Mouse (Mus musculus): Measurements from ENCODE around the gene Man1b1. TPM values are rescaled to one million over a fixed set of nuclear protein-coding genes. Genes with fewer than 3 reads are reported as not detected.

Gene Man1b1
- total and polyA plus RNA-seq, 2 experiments from 2014 or later: 19.5 to 41.2 TPM

DNA sequence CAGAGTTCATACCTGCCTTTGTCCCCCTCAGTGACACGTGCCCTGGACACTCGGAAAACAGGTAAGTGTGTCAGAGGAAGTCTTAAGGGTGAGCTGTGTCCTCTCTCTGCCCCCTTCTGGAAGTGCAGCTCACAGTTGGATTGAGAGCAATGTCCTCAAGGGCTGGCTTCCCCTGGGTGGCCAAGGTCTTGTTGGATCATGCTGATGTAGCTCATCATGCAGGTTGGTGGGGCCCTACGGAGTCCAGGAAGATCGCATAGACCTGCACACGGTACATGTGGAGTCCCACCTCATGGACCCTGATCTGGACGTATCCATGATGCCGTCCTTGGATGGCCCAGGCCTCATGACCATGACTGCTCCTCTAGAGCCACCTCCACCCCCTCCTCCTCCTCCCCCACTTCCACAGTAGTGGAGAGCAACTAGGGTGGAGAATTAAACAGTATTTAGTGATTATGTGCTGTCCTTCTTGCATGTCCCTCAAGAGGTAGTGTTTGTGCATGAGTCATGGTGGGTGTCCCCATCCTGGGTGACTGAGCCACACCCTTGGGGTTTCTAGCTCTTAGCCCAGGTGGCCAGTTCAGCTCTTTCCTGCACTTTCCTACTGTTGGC is 43.3 kb upstream of the Man1b1 start:
- no peak overlapping the region for H3K9ac ChIP-seq (replicated peaks; ENCODE audit: low read depth, low read length)
- H3K9me3 ChIP-seq (replicated peaks; ENCODE audit: control insufficient read depth, low read length): no peaks in the 10 kb centered on the region
- ATAC-seq (ENCODE audit: insufficient read depth, low read depth): no peak
- H3K4me1 ChIP-seq (ENCODE audit: control insufficient read depth, insufficient read depth): peaks cover 18% of the 10 kb centered on the region
- 81% methylated on average over 7 of the region's 7 CpGs for WGBS
- TF ChIP-seq EP300 (IDR thresholded peaks at IDR 0.05; ENCODE audit: low read depth): no peak
- no peak for TF ChIP-seq CTCF (IDR thresholded peaks at IDR 0.05; ENCODE audit: low read depth)
- H3K36me3 ChIP-seq (replicated peaks; ENCODE audit: control insufficient read depth, insufficient read depth, low read length): peaks cover 23% of the 10 kb centered on the region
- peaks cover 53% of the 10 kb centered on the region for H3K27me3 ChIP-seq (ENCODE audit: control insufficient read depth, insufficient read depth, low read length)
- H3K4me3 ChIP-seq (ENCODE audit: low read depth, low read length): no peak overlapping the region
- DNase-seq (ENCODE audit: low spot score): no peak
- H3K4me2 ChIP-seq (ENCODE audit: low read depth, low read length): no peak overlapping the region
- no peak overlapping the region for H3K27ac ChIP-seq (ENCODE audit: low read depth)

DNA sequence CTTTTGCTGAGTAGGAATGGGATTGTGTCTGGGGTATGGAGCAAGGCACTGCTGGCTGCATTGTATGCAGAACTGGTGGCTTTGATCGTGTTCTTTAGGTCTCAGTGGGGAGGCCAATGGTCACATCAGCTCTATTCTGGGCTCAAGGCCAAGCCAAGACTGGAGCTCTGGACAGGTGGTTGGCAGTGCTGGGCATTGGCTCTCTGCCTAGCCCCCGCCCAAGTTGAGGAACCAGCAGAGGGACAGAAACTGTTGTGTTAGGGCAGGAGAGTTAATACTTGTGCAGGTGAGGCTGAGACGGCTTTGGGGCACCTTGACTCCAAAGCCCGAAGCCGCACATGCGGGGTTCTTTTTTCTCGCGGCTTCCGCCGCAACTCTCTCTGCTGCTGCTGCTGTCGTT is 42.5 kb upstream of the Man1b1 start, which contains the start of gene Lrrc26:
Lrrc26 (plus strand) TSS at position 265 of the 400 bp plus-strand sequence.
- Histone ChIP-seq H3K9me3 (replicated peaks; ENCODE audit: control insufficient read depth, low read length) (no peaks in the 10 kb centered on the region), H3K27ac (ENCODE audit: low read depth) (no peak within 1 kb of the TSS), H3K4me2 (ENCODE audit: low read depth, low read length) (peak within 1 kb of the TSS; percentile 52), H3K9ac (replicated peaks; ENCODE audit: low read depth, low read length) (no peak within 1 kb of the TSS), H3K36me3 (replicated peaks; ENCODE audit: control insufficient read depth, insufficient read depth, low read length) (peaks cover 15% of the 10 kb centered on the region), H3K4me1 (ENCODE audit: control insufficient read depth, insufficient read depth) (peaks cover 18% of the 10 kb centered on the region), H3K27me3 (ENCODE audit: control insufficient read depth, insufficient read depth, low read length) (peaks cover 61% of the 10 kb centered on the region), H3K4me3 (ENCODE audit: low read depth, low read length) (peak within 1 kb of the TSS; percentile 29)
- 8% methylated on average over 11 of the region's 11 CpGs for WGBS
- no peak for ATAC-seq (ENCODE audit: insufficient read depth, low read depth)
- no peak for DNase-seq (ENCODE audit: low spot score)
- TF ChIP-seq EP300 (IDR thresholded peaks at IDR 0.05; ENCODE audit: low read depth): no peak
- no peak for TF ChIP-seq CTCF (IDR thresholded peaks at IDR 0.05; ENCODE audit: low read depth)

DNA sequence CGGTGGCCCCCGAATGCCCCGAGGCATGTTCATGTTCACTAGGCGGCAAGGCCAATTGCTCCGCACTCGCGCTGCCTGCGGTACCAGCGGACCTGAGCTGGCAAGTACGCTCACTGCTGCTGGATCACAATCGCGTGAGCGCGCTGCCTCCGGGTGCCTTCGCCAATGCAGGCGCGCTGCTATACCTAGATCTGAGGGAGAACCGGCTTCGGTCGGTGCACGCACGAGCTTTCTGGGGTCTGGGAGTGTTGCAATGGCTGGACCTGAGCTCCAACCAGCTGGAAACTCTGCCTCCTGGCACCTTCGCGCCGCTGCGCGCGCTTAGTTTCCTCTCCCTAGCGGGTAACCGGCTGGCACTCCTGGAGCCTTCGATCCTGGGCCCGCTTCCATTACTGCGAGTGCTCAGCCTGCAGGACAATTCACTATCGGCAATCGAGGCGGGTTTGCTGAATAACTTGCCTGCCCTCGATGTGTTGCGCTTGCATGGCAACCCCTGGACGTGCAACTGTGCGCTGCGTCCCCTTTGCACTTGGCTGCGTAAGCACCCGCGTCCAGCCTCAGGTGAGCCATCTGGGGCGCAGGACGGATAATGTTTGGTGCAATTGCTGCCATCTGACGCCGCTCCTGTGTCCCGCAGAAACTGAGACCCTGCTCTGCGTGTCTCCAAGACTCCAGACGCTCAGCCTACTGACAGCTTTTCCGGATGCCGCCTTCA is 41.9 kb upstream of the Man1b1 start:
- H3K27ac ChIP-seq (ENCODE audit: low read depth): no peak overlapping the region
- peak overlapping the region; percentile 52 for H3K4me2 ChIP-seq (ENCODE audit: low read depth, low read length)
- H3K27me3 ChIP-seq (ENCODE audit: control insufficient read depth, insufficient read depth, low read length): peaks cover 63% of the 10 kb centered on the region
- H3K9me3 ChIP-seq (replicated peaks; ENCODE audit: control insufficient read depth, low read length): no peaks in the 10 kb centered on the region
- peaks cover 9% of the 10 kb centered on the region for H3K36me3 ChIP-seq (replicated peaks; ENCODE audit: control insufficient read depth, insufficient read depth, low read length)
- TF ChIP-seq EP300 (IDR thresholded peaks at IDR 0.05; ENCODE audit: low read depth): no peak
- no peak for TF ChIP-seq CTCF (IDR thresholded peaks at IDR 0.05; ENCODE audit: low read depth)
- peak overlapping the region; percentile 29 for H3K4me3 ChIP-seq (ENCODE audit: low read depth, low read length)
- DNase-seq (ENCODE audit: low spot score): no peak
- no peak for ATAC-seq (ENCODE audit: insufficient read depth, low read depth)
- 3% methylated on average over 54 of the region's 54 CpGs for WGBS
- no peak overlapping the region for H3K9ac ChIP-seq (replicated peaks; ENCODE audit: low read depth, low read length)
- peaks cover 18% of the 10 kb centered on the region for H3K4me1 ChIP-seq (ENCODE audit: control insufficient read depth, insufficient read depth)

DNA sequence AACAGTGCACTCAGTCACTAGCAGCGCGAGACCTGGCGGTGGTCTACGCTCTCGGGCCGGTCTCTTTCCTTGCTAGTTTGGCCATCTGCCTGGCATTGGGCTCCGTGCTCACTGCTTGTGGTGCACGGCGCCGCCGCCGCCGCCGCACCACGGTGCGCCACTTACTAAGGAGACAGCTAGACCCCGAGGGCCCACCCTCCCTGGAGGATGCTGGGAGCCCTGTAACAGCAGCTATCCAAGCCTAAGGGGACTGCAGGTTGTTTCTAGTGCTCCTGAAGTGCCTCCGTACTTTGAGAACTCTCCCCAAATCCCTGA is 41.4 kb upstream of the Man1b1 start:
- no peak overlapping the region for H3K9ac ChIP-seq (replicated peaks; ENCODE audit: low read depth, low read length)
- WGBS: under 1% methylated on average over 18 of the region's 18 CpGs

DNA sequence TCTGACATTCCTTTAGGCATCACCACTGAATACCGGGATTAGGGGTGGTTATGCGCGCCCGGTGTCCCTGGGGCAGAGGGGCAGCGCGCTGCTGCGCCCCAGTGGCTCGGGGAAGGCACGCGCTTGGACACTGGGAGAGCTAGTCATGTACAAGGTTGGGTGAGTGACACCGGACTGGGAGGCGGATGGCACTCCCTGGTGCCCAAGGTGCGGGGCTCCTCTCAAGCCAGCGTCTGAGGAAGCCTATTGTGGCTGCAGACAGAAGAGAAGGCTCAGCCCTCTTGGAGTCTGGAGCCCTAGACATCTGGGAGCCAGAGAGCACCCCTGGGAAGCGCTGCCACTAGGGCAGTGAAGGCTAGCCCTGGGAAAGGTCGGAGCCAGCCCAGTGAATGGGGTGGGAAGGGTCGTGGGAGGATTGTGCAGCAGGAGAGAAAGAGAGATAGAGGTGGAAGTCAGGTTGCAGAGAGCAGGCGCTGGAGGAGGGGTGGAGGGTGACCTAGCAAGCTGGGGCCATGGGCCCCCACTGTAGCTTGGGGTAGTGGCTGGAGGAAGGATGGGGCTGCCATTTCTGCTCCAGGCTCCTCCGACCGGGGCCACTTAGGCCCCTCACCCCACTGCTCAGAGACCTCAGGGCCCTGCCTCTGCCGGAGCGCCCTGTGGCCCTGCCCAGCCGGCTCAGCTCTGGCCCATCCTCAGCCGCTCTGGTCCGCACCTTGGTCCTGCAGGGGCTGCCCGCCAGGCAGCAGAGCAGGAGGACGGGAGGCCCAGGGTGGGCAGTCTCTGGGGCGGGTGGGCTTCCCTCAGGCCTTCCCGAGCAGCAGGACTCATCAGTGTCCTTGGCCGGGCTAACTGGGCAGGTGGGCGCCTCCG is 40.7 kb upstream of the Man1b1 start:
- DNase-seq (ENCODE audit: low spot score): no peak

More for the DNA sequence above, 41.4 kb upstream of the Man1b1 start:
- no peak overlapping the region for H3K27ac ChIP-seq (ENCODE audit: low read depth)
- H3K4me2 ChIP-seq (ENCODE audit: low read depth, low read length): peak overlapping the region; percentile 52
- TF ChIP-seq EP300 (IDR thresholded peaks at IDR 0.05; ENCODE audit: low read depth) (no peak), CTCF (IDR thresholded peaks at IDR 0.05; ENCODE audit: low read depth) (no peak)
- H3K4me3 ChIP-seq (ENCODE audit: low read depth, low read length): peak overlapping the region; percentile 29
- peaks cover 18% of the 10 kb centered on the region for H3K4me1 ChIP-seq (ENCODE audit: control insufficient read depth, insufficient read depth)
- DNase-seq (ENCODE audit: low spot score): no peak
- peaks cover 68% of the 10 kb centered on the region for H3K27me3 ChIP-seq (ENCODE audit: control insufficient read depth, insufficient read depth, low read length)
- H3K36me3 ChIP-seq (replicated peaks; ENCODE audit: control insufficient read depth, insufficient read depth, low read length): peaks cover 3% of the 10 kb centered on the region; the same call in 1 of the 2 replicates
- no peak for ATAC-seq (ENCODE audit: insufficient read depth, low read depth)
- H3K9me3 ChIP-seq (replicated peaks; ENCODE audit: control insufficient read depth, low read length): no peaks in the 10 kb centered on the region

More for the DNA sequence above, 40.7 kb upstream of the Man1b1 start:
- WGBS: 6% methylated on average over 32 of the region's 32 CpGs
- Histone ChIP-seq H3K4me3 (ENCODE audit: low read depth, low read length) (peak overlapping the region; percentile 43), H3K27me3 (ENCODE audit: control insufficient read depth, insufficient read depth, low read length) (peaks cover 73% of the 10 kb centered on the region), H3K4me1 (ENCODE audit: control insufficient read depth, insufficient read depth) (peaks cover 18% of the 10 kb centered on the region), H3K9me3 (replicated peaks; ENCODE audit: control insufficient read depth, low read length) (no peaks in the 10 kb centered on the region), H3K9ac (replicated peaks; ENCODE audit: low read depth, low read length) (no peak overlapping the region), H3K27ac (ENCODE audit: low read depth) (no peak overlapping the region), H3K36me3 (replicated peaks; ENCODE audit: control insufficient read depth, insufficient read depth, low read length) (no peaks in the 10 kb centered on the region), H3K4me2 (ENCODE audit: low read depth, low read length) (peak overlapping the region; percentile 57)
- TF ChIP-seq CTCF (IDR thresholded peaks at IDR 0.05; ENCODE audit: low read depth): no peak
- TF ChIP-seq EP300 (IDR thresholded peaks at IDR 0.05; ENCODE audit: low read depth): no peak
- peak; percentile 8; the same call in 1 of the 2 replicates for ATAC-seq (ENCODE audit: insufficient read depth, low read depth)
